Mouse (Mus musculus) forebrain, embryonic 13.5 days (tissue): ENCODE results near the gene Tbc1d10c. TPM values are rescaled to one million over a fixed set of nuclear protein-coding genes. Genes with fewer than 3 reads are reported as not detected.
A peak's percentile ranks its signal among the peaks of the same experiment; 100 is the strongest.

Experiments used
- ATAC-seq: fragments of 200-750 bp; cut with Nextera tagmentation; 2 replicates; pipeline ENCODE4 v1.8.0; 2017
- H3K27ac ChIP-seq: fragments of 300-500 bp; sonication (generic); 2 replicates; pipeline ENCODE4 v1.5.1; 2015; ENCODE audit warnings: inconsistent platforms, mild to moderate bottlenecking, moderate library complexity
- H3K27me3 ChIP-seq: fragments of 300-500 bp; sonication (generic); 2 replicates; pipeline ENCODE4 v1.6.1; 2015; ENCODE audit warnings: mild to moderate bottlenecking, inconsistent platforms
- H3K36me3 ChIP-seq: fragments of 300-500 bp; sonication (generic); 2 replicates; pipeline ENCODE4 v1.6.1; 2015; ENCODE audit warnings: mild to moderate bottlenecking, inconsistent platforms; ENCODE audit not compliant: poor library complexity, severe bottlenecking
- H3K4me1 ChIP-seq: fragments of 300-500 bp; sonication (generic); 2 replicates; pipeline ENCODE4 v1.6.1; 2015; ENCODE audit warnings: inconsistent platforms
- H3K4me2 ChIP-seq: fragments of 300-500 bp; sonication (generic); 2 replicates; pipeline ENCODE4 v1.6.1; 2015; ENCODE audit warnings: inconsistent platforms, mild to moderate bottlenecking, moderate library complexity
- H3K4me3 ChIP-seq: fragments of 300-500 bp; sonication (generic); 2 replicates; pipeline ENCODE4 v1.5.1; 2015; ENCODE audit warnings: mild to moderate bottlenecking, inconsistent platforms
- H3K9ac ChIP-seq: fragments of 300-500 bp; sonication (generic); 2 replicates; pipeline ENCODE4 v1.6.1; 2015; ENCODE audit warnings: mild to moderate bottlenecking, inconsistent platforms
- H3K9me3 ChIP-seq: fragments of 300-500 bp; sonication (generic); replicated peaks from 2 replicates; pipeline ENCODE4 v1.6.1; 2016; ENCODE audit warnings: inconsistent platforms
- WGBS: fragments of 180-500 bp; shearing (Covaris S2); methylation state at CpG from one replicate; pipeline ENCODE4 v1.1.7; 2015; 5-methylcytosine and 5-hydroxymethylcytosine counted together
- polyA plus RNA-seq: library from polyadenylated mRNA; unstranded; fragments of >200 nt; fragmentation: Nextera tagmentation; extraction: Ambion mirVana; gene quantifications from 2 replicates; pipeline ENCODE4 v1.2.1, GENCODE M21; 2015

Gene Tbc1d10c
- polyA plus RNA-seq, 1 experiment from 2014 or later = 0.77 TPM

DNA sequence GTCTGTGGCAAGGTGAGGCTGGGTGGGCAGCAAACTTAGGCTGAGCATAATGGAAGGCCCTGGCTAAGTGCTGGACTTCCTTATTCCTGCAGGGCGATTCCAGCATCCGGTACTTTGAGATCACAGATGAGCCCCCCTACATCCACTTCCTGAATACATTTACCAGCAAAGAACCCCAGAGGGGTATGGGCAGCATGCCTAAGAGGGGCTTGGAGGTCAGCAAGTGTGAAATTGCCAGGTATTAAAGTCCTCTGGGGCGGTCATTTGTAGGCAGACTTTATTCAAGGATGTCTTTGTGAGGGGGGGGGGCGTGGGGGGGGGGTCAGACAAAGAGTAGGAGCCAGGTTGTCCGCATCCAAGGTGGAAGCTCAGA lies 39.6 kb downstream of the Tbc1d10c start:
- no peak overlapping the region for H3K9ac ChIP-seq
- H3K27ac ChIP-seq = no peak overlapping the region
- peaks cover 56% of the 10 kb centered on the region for H3K36me3 ChIP-seq
- H3K4me2 ChIP-seq = no peak overlapping the region
- ATAC-seq = no peak
- no peaks in the 10 kb centered on the region for H3K27me3 ChIP-seq
- H3K4me3 ChIP-seq = no peak overlapping the region
- H3K9me3 ChIP-seq = no peaks in the 10 kb centered on the region
- WGBS = 74% methylated on average over 5 of the region's 5 CpGs
- peaks cover 26% of the 10 kb centered on the region for H3K4me1 ChIP-seq

DNA sequence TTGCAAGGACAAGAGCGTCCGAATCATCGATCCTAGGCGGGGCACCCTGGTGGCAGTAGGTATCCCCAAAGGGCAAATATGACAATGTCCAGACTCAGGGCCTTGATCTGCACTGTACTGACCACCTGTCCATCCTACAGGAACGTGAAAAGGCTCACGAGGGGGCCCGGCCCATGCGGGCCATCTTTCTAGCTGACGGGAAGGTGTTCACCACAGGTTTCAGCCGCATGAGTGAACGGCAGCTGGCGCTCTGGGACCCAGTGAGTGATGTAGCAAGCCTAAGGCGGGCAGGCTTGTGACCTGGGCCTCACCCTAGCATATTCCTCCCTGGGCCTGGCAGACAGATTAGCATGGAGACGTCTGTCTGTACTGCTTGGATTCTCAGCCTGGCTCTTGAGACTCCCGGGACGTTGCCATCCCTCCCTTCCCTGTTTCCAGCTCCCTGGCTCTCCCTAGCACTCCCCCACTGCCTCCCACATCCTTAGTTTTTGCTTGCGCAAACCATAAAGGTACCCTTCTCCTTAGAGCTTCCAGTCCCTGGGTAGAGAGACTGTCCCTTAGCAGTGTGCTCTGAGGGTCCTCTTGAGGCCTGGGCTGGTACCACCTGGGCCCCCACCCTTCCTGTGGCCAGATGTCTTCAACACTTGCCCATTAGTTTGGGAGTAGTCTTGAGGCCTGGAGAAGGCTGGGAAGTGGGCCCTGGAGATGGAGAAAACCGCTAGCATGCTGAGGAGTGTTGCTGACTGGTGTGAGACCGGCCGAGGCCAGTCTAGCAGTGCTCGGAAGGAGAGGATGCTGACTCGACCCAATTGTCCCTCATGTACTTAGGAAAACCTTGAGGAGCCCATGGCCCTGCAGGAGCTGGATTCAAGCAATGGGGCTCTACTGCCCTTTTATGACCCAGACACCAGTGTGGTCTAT lies 40.3 kb downstream of the Tbc1d10c start:
- H3K27ac ChIP-seq = no peak overlapping the region
- no peak for ATAC-seq
- 89% methylated on average over 22 of the region's 22 CpGs for WGBS

DNA sequence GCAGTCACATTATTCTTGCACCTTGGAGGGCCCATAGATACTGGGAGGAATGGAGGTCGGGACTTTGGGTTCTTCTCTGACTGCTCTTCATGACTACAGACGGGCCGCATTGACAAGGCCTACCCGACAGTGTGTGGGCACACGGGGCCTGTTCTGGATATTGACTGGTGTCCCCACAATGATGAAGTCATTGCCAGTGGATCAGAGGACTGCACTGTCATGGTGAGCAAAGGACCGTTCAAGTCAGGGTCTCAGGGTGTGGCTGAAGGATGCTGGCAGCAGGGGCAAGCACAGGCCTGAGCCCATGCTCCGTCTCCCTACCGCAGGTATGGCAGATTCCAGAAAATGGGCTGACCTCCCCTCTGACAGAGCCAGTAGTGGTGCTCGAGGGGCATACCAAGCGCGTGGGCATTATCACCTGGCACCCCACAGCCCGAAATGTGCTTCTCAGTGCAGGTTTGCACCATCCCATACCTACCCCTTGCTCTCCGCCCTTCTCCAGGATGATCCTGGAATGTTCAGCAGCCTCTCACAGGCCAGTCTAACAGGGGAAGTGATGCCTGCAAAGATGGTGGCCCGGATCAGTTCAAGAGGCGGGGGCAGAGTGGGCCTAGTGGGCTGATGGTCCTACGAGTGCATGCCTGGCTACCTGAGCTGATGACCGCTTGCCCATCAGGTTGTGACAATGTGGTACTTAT lies 41.2 kb downstream of the Tbc1d10c start:
- WGBS = 94% methylated on average over 17 of the region's 17 CpGs

More for the DNA sequence above, 40.3 kb downstream of the Tbc1d10c start:
- no peak overlapping the region for H3K4me2 ChIP-seq
- no peaks in the 10 kb centered on the region for H3K27me3 ChIP-seq
- H3K36me3 ChIP-seq = peaks cover 49% of the 10 kb centered on the region
- H3K9me3 ChIP-seq = no peaks in the 10 kb centered on the region
- peaks cover 26% of the 10 kb centered on the region for H3K4me1 ChIP-seq
- no peak overlapping the region for H3K4me3 ChIP-seq
- H3K9ac ChIP-seq = no peak overlapping the region

DNA sequence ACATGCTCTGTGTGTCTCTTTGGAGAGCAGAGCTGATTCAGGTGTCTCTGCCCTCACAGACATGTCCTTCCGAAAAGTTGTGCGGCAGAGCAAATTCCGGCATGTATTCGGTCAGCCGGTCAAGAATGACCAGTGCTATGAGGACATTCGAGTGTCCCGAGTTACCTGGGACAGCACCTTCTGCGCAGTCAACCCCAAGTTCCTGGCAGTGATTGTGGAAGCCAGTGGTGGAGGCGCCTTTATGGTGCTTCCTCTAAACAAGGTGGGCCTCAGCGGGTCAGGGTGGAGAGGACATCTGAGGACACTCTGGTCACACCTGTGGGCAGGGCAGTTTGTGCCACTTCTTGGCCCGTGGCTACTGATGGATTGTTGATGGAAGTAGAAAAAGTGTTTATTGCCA lies 41.8 kb downstream of the Tbc1d10c start:
- ATAC-seq = no peak
- Histone ChIP-seq H3K4me1 (peaks cover 26% of the 10 kb centered on the region), H3K27me3 (no peaks in the 10 kb centered on the region), H3K9ac (peak overlapping the region; percentile 88), H3K4me2 (peak overlapping the region; percentile 86), H3K36me3 (peaks cover 44% of the 10 kb centered on the region), H3K9me3 (no peaks in the 10 kb centered on the region), H3K4me3 (peak overlapping the region; percentile 84), H3K27ac (no peak overlapping the region)
- WGBS = 91% methylated on average over 11 of the region's 11 CpGs

More for the DNA sequence above, 41.2 kb downstream of the Tbc1d10c start:
- H3K4me2 ChIP-seq = peak overlapping the region; percentile 86; the same call in 1 of the 2 replicates
- no peak overlapping the region for H3K4me3 ChIP-seq
- peaks cover 26% of the 10 kb centered on the region for H3K4me1 ChIP-seq
- no peak overlapping the region for H3K9ac ChIP-seq
- H3K27ac ChIP-seq = no peak overlapping the region
- H3K27me3 ChIP-seq = no peaks in the 10 kb centered on the region
- H3K36me3 ChIP-seq = peaks cover 45% of the 10 kb centered on the region
- no peaks in the 10 kb centered on the region for H3K9me3 ChIP-seq
- ATAC-seq = no peak

DNA sequence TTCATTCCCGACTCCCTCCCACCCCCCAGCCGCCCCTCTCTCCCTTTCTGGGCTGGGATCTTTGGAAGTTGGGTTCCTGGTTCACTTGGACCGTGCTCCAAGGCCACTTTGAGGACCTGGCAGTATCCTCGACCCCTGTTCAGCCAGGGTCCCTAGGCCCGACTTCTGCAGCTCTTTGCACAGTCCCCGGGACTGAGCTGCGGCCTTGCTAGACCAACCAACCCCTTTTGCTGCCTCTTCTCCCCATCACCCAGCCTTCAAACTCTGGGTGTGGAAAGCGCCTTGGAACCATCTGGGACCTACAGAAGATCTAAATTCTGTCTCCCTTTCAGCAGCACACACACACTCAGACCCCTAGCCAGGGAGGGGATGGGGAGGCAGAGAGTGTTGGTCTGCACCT lies 42.3 kb downstream of the Tbc1d10c start:
- Histone ChIP-seq H3K9ac (peak overlapping the region; percentile 88), H3K9me3 (no peaks in the 10 kb centered on the region), H3K4me3 (peak overlapping the region; percentile 84), H3K27me3 (no peaks in the 10 kb centered on the region), H3K4me2 (peak overlapping the region; percentile 86), H3K36me3 (peaks cover 40% of the 10 kb centered on the region), H3K4me1 (peaks cover 26% of the 10 kb centered on the region), H3K27ac (peak overlapping the region; percentile 52; the same call in 1 of the 2 replicates)
- 3% methylated on average over 6 of the region's 8 CpGs for WGBS
- peak; percentile 44 for ATAC-seq

DNA sequence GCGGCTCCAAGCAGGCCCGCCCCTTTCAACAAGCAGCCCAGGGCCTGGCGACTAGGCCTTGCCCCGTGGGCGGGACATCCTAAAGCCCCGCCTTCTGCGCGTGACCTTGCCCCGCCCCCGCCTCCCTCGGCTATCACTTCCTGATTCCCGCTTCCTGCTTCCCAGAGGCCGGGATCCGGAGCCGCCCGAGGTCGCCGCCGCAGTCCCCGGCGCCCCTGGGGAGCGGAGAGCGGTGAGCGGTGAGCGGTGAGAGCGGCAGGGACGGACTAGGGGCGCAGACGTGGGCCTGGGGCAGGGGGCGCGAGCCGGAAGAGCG lies 42.6 kb downstream of the Tbc1d10c start, which contains the start of gene Coro1b:
Coro1b (plus strand) TSS at position 129 of the 316 bp plus-strand sequence.
- peaks cover 26% of the 10 kb centered on the region for H3K4me1 ChIP-seq
- H3K27ac ChIP-seq = peak within 1 kb of the TSS; percentile 52; the same call in 1 of the 2 replicates
- H3K9me3 ChIP-seq = no peaks in the 10 kb centered on the region
- peak within 1 kb of the TSS; percentile 86 for H3K4me2 ChIP-seq
- H3K27me3 ChIP-seq = no peaks in the 10 kb centered on the region
- peaks cover 36% of the 10 kb centered on the region for H3K36me3 ChIP-seq
- peak within 1 kb of the TSS; percentile 84 for H3K4me3 ChIP-seq
- ATAC-seq = peak; percentile 96
- peak within 1 kb of the TSS; percentile 88 for H3K9ac ChIP-seq
- WGBS = under 1% methylated on average over 31 of the region's 33 CpGs

DNA sequence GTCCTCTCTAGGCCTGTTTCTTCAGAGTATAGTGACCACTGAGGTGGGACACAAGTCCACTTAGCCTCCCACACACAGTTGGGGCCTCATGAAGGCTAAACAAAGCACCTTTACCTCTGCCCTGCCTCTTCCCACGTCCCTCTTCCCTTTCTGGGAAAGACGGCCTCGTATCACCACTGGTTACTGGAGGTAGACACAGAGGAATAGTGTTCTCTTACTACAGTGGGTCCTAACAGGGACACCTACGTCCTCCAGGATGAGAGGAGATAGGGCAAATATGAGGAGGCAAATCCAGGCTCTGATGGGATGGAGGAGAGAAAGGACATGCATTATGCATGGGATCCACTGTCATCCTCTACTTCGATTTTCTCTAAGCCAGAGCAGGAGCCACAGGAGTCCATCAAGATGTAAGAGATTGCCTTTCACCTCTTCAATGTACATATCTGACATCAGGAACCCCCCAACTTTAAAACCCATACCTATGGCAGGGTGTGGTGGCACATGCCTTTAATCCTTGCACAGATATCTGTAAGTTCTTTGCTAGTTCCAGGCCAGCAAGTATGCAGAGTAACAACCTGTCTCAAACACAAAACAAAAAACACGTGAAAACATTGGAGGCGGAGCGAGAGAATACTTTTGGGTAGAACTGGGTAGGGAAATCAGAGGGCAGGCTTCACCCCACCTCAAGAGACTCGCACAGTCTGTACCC lies 43.1 kb downstream of the Tbc1d10c start:
- Histone ChIP-seq H3K4me3 (peak overlapping the region; percentile 84), H3K27ac (peak overlapping the region; percentile 1; the same call in 1 of the 2 replicates)
- peak; percentile 31 for ATAC-seq

DNA sequence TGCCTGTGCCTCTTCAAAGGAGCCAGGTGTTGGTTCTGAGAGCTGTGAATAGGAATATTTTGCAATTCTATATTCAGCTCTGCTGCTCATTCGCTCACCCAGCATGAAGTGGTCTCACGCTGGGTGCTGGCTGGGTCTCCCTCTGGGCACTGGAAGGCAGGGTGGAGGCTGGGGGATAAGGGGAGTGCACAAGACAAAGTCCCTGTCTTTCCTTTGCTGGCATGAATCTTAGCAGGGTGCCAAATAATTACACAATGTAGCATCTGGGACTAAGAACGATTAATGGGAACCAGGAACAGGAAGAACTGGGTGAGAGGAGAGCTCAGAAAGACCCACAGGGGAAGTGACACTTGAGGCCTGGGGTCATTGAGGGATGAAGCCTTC lies 44.1 kb downstream of the Tbc1d10c start:
- Histone ChIP-seq H3K4me3 (no peak overlapping the region), H3K9me3 (no peaks in the 10 kb centered on the region), H3K4me1 (peaks cover 26% of the 10 kb centered on the region), H3K27me3 (no peaks in the 10 kb centered on the region), H3K27ac (no peak overlapping the region), H3K36me3 (peaks cover 22% of the 10 kb centered on the region), H3K4me2 (no peak overlapping the region), H3K9ac (no peak overlapping the region)
- no peak for ATAC-seq
- WGBS = 40% methylated on average over 3 of the region's 3 CpGs

More for the DNA sequence above, 43.1 kb downstream of the Tbc1d10c start:
- WGBS = 37% methylated on average over 9 of the region's 9 CpGs
- Histone ChIP-seq H3K27me3 (no peaks in the 10 kb centered on the region), H3K4me1 (peaks cover 26% of the 10 kb centered on the region), H3K9me3 (no peaks in the 10 kb centered on the region), H3K9ac (peak overlapping the region; percentile 88), H3K4me2 (peak overlapping the region; percentile 86), H3K36me3 (peaks cover 31% of the 10 kb centered on the region)

DNA sequence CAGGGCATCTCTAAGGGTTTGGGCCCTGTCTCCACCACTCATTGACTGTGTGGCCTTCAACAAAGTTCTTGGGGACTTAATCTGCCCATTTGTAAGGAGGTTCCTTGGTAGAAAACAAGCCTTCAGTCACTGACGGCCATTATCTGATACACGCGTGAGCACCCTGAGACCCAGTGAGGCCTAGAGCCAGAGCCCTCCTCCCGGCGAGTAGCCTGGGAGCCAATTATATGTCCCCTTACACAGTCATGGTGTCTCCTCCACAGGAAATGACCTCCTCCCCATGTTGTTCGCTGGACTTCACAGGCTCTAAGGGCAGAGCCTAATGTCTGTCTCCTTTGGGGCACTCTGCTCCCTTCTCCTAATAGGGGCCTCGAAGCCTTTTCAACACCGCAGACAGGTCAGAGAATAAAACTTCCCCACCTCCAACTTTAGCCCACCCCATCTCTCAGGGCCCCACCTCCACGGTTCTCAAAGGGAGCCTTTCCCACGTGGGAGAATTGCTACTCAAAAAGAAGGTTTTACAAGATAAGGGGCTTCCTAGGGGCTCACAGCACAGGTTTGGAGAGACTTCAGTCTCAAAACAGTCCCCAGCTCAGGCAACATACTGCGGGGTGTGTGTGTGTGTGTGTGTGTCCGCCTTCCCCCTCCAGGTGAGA lies 44.6 kb downstream of the Tbc1d10c start:
- no peak overlapping the region for H3K4me2 ChIP-seq
- no peak overlapping the region for H3K4me3 ChIP-seq
- no peaks in the 10 kb centered on the region for H3K9me3 ChIP-seq
- no peak for ATAC-seq
- WGBS = 66% methylated on average over 12 of the region's 12 CpGs
- no peaks in the 10 kb centered on the region for H3K27me3 ChIP-seq
- H3K27ac ChIP-seq = no peak overlapping the region
- H3K36me3 ChIP-seq = peaks cover 18% of the 10 kb centered on the region
- peaks cover 26% of the 10 kb centered on the region for H3K4me1 ChIP-seq
- no peak overlapping the region for H3K9ac ChIP-seq

DNA sequence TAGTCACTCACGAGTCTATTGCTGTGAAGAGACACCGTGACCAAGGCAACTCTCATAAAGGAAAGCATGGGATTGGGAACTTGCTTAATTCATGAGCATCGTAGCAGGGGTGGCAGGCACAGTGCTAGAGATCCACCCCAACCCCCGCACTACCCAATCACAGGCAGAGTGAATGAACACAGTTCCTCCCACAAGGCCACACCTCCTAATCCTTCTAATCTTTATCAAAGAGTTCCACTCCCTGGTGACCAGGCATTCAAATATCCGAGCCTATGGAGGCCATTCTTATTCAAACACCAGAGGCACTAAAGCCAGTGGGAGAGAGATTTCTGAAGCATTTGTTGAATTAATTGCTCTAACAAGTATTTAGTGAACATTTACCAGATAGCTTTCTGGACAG lies 45.1 kb downstream of the Tbc1d10c start:
- 87% methylated on average over 5 of the region's 5 CpGs for WGBS
- H3K36me3 ChIP-seq = peaks cover 12% of the 10 kb centered on the region

More for the DNA sequence above, 45.1 kb downstream of the Tbc1d10c start:
- ATAC-seq = no peak
- Histone ChIP-seq H3K9me3 (no peaks in the 10 kb centered on the region), H3K4me1 (peaks cover 26% of the 10 kb centered on the region), H3K4me2 (no peak overlapping the region), H3K9ac (no peak overlapping the region), H3K27me3 (no peaks in the 10 kb centered on the region), H3K27ac (no peak overlapping the region), H3K4me3 (no peak overlapping the region)
